Mouse (Mus musculus) stomach, embryonic 16.5 days (tissue): ENCODE results near the gene Ralgds. TPM values are rescaled to one million over a fixed set of nuclear protein-coding genes. Genes with fewer than 3 reads are reported as not detected.
"Not testable (repeated sequence)": the region's sequence is repeated elsewhere in the genome, so short reads cannot be mapped to it uniquely, and the experiment has no call there.

Experiments used
- ATAC-seq: fragments of 200-750 bp; cut with Nextera tagmentation; 2 replicates; pipeline ENCODE4 v1.8.0; 2017; ENCODE audit warnings: moderate number of reproducible peaks, moderate TSS enrichment; ENCODE audit not compliant: insufficient read depth, low FRiP score
- H3K27ac ChIP-seq: fragments of 300-500 bp; sonication (generic); 2 replicates; pipeline ENCODE4 v1.5.1; 2014; ENCODE audit warnings: low read length
- H3K27me3 ChIP-seq: fragments of 300-500 bp; sonication (generic); 2 replicates; pipeline ENCODE4 v1.6.1; 2014; ENCODE audit warnings: low read length, control low read depth, mixed read lengths; ENCODE audit not compliant: control insufficient read depth, insufficient read depth
- H3K36me3 ChIP-seq: fragments of 300-500 bp; sonication (generic); 2 replicates; pipeline ENCODE4 v1.6.1; 2014; ENCODE audit warnings: low read length; ENCODE audit not compliant: control insufficient read depth, insufficient read depth
- H3K4me1 ChIP-seq: fragments of 300-500 bp; sonication (generic); 2 replicates; pipeline ENCODE4 v1.6.1; 2014; ENCODE audit warnings: low read length, control low read depth, mixed read lengths; ENCODE audit not compliant: control insufficient read depth, insufficient read depth
- H3K4me2 ChIP-seq: fragments of 300-500 bp; sonication (generic); 2 replicates; pipeline ENCODE4 v1.6.1; 2014; ENCODE audit warnings: low read depth, low read length, mixed read lengths
- H3K4me3 ChIP-seq: fragments of 300-500 bp; sonication (generic); replicated peaks from 2 replicates; pipeline ENCODE4 v1.5.1; 2014; ENCODE audit warnings: mild to moderate bottlenecking, low read length
- H3K9ac ChIP-seq: fragments of 300-500 bp; sonication (generic); 2 replicates; pipeline ENCODE4 v1.6.1; 2014; ENCODE audit warnings: low read length
- H3K9me3 ChIP-seq: fragments of 300-500 bp; sonication (generic); replicated peaks from 2 replicates; pipeline ENCODE4 v1.6.1; 2016; ENCODE audit warnings: low read length, control low read depth; ENCODE audit not compliant: control insufficient read depth
- WGBS: fragments of 180-500 bp; shearing (Covaris S2); extraction: QIAGEN DNeasy Blood & Tissue Kit; methylation state at CpG from one replicate; pipeline ENCODE4 v1.1.7; 2014; 5-methylcytosine and 5-hydroxymethylcytosine counted together
- polyA plus RNA-seq: library from polyadenylated mRNA; unstranded; fragments of >200 nt; fragmentation: Nextera tagmentation; extraction: Ambion mirVana; gene quantifications from 2 replicates; pipeline ENCODE4 v1.2.1, GENCODE M21; 2015

Ralgds gene
- polyA plus RNA-seq, 1 experiment from 2014 or later = 28.2 TPM

- H3K4me2 ChIP-seq, H3K27ac ChIP-seq, H3K4me3 ChIP-seq, H3K4me1 ChIP-seq, ATAC-seq, H3K9me3 ChIP-seq, H3K9ac ChIP-seq, H3K27me3 ChIP-seq: not testable (repeated sequence)
- H3K36me3 ChIP-seq = peaks cover 31% of the 10 kb centered on the region
- 91% methylated on average over 8 of the region's 8 CpGs for WGBS
These were observed 40.9 kb upstream of the Ralgds start for GRCm38 (mm10) chr2:28472011-28472410.

DNA sequence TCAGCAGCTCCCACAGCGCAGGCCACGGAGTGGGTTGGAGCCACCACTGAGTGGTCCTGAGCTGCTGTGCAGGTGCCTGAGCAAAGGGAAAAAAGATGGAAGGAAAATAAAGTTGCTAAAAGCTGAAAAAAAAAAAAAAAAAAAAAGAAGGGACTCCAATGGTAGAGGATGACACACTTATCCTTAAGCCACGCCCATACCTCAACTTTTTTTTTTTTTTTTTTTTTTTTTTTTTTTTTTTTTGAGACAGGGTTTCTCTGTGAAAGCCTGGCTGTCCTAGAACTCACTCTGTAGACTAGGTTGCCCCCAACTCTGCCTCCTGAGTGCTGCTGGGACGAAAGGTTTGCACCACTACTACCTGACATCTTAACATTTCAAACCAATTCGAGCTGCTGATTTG, 34.9 kb upstream of the Ralgds start:
- H3K27ac ChIP-seq, H3K36me3 ChIP-seq, H3K9me3 ChIP-seq, H3K9ac ChIP-seq, H3K4me3 ChIP-seq, H3K27me3 ChIP-seq, ATAC-seq, H3K4me2 ChIP-seq, H3K4me1 ChIP-seq: not testable (repeated sequence)
- 93% methylated on average over 5 of the region's 5 CpGs for WGBS

- Histone ChIP-seq H3K4me2 (peak overlapping the region; percentile 22; the same call in 1 of the 2 replicates), H3K27me3 (no peaks in the 10 kb centered on the region), H3K9ac (0 out of 2 replicates have a peak overlapping the region, but pooled peaks have one; percentile 9), H3K4me3 (peak overlapping the region; percentile 24), H3K27ac (no peak overlapping the region), H3K4me1 (no peaks in the 10 kb centered on the region), H3K9me3 (no peaks in the 10 kb centered on the region), H3K36me3 (no peaks in the 10 kb centered on the region)
- 62% methylated on average over 20 of the region's 20 CpGs for WGBS
- ATAC-seq = no peak
These were observed 33.4 kb upstream of the Ralgds start for GRCm38 (mm10) chr2:28479208-28480204.

- H3K4me1 ChIP-seq = no peaks in the 10 kb centered on the region
- 48% methylated on average over 2 of the region's 2 CpGs for WGBS
- H3K4me2 ChIP-seq = no peak overlapping the region
- H3K27me3 ChIP-seq = no peaks in the 10 kb centered on the region
- H3K36me3 ChIP-seq = no peaks in the 10 kb centered on the region
- no peak overlapping the region for H3K9ac ChIP-seq
- ATAC-seq = no peak
- H3K9me3 ChIP-seq = no peaks in the 10 kb centered on the region
- no peak overlapping the region for H3K4me3 ChIP-seq
- no peak overlapping the region for H3K27ac ChIP-seq
These were observed 29.1 kb upstream of the Ralgds start for GRCm38 (mm10) chr2:28483861-28484260.

DNA sequence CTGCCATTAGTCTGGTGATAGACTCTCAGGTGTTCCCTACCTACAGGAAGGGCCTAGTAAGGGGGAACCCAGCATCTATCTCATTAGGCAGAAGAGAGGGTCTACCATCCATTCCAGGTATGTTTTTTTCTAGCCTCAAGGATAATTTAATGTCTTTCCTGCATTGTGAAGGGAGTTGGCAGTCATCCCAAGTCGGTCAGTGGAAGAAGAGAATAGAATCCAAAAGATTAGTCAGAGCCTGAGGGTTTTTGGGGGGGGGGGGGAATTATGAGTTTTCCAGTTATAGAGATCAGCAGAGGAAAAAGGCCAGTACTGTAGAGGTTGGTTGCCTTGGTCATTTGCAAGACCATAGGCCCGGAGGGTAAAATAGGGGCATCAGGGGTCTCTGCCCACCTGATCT, 18.4 kb upstream of the Ralgds start:
- no peak overlapping the region for H3K9ac ChIP-seq
- no peaks in the 10 kb centered on the region for H3K9me3 ChIP-seq
- WGBS = 69% methylated on average over 2 of the region's 2 CpGs
- H3K4me3 ChIP-seq = no peak overlapping the region
- H3K27ac ChIP-seq = no peak overlapping the region
- no peak for ATAC-seq
- no peak overlapping the region for H3K4me2 ChIP-seq
- no peaks in the 10 kb centered on the region for H3K27me3 ChIP-seq
- H3K36me3 ChIP-seq = no peaks in the 10 kb centered on the region
- peaks cover 16% of the 10 kb centered on the region for H3K4me1 ChIP-seq

GRCm38 (mm10) chr2:28495207-28495756, 17.6 kb upstream of the Ralgds start:
- H3K27ac ChIP-seq = peak overlapping the region; percentile 90; the same call in 1 of the 2 replicates
- H3K27me3 ChIP-seq = no peaks in the 10 kb centered on the region
- no peaks in the 10 kb centered on the region for H3K9me3 ChIP-seq
- H3K9ac ChIP-seq = no peak overlapping the region
- no peak overlapping the region for H3K4me3 ChIP-seq
- WGBS = 68% methylated on average over 14 of the region's 14 CpGs
- H3K4me1 ChIP-seq = peaks cover 16% of the 10 kb centered on the region
- H3K4me2 ChIP-seq = no peak overlapping the region
- H3K36me3 ChIP-seq = no peaks in the 10 kb centered on the region
- no peak for ATAC-seq

DNA sequence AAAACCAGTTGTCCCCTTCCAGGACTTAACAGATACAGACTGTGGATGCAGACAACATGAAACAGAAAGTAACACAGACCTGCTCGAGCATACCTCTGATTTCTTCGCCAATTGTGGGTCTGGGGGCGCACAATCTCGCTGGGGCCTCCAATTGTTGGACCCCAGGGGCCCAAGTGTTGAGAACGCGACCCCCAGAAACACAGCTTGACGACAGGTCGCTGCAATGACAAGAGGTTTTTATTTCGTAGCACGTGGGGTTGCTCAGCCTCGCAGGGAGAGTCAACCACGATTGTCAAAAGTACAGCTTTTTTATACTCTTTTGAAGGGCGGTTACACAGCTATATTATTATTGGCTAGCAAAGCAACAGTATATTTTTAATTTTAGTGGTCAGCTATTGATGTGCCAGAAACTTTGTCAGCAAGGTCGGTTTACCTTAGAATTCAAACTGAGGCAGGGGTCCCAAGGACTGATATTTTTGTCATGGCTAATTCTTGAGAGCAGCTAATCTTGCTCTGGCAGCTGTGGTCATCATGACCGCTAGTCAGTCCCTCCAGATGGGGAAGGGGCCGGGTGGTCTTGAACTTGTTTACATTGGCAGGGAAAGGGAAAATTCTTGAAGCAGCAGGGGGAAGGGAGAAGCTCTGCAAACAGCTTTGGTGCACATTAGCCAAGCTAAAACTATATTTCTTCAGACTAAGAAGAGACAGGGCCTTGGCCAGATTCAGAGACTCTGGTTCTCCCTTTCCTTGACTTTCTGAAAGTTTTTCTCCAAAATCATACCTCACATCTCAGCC, 16.9 kb upstream of the Ralgds start:
- Histone ChIP-seq H3K36me3 (no peaks in the 10 kb centered on the region), H3K9me3 (no peaks in the 10 kb centered on the region), H3K4me2 (peak overlapping the region; percentile 34; the same call in 1 of the 2 replicates), H3K27ac (peak overlapping the region; percentile 90), H3K27me3 (no peaks in the 10 kb centered on the region), H3K4me3 (no peak overlapping the region), H3K4me1 (peaks cover 16% of the 10 kb centered on the region), H3K9ac (no peak overlapping the region; the same call in 1 of the 2 replicates)
- ATAC-seq = no peak
- 73% methylated on average over 16 of the region's 16 CpGs for WGBS

DNA sequence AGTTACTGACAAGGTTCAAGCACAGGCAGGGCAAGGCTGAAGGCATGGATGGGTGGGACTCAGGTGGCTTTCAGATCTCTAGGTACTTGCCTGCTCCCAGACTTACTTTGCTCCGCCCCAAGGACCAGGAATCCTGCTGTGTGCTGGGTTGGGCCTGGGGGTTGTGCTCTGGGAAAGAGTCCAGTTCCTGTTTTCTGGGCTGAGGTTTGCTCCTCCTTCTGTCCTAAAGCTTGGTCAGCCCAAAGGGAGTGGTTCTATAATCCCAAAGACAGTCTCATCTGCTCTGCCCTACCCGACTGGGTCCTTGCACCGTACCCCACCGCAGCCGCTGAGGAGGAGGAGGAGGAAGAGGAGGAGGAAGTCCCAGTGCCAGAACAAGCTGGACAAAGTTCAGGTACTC, 16.3 kb upstream of the Ralgds start, which contains the start of gene Gbgt1:
Gene Gbgt1, plus strand, starts transcription at position 221 of the 400 bp plus-strand sequence.
- Histone ChIP-seq H3K9ac (peak within 1 kb of the TSS; percentile 49), H3K4me1 (peaks cover 16% of the 10 kb centered on the region), H3K4me3 (peak within 1 kb of the TSS; percentile 30), H3K9me3 (no peaks in the 10 kb centered on the region), H3K27me3 (no peaks in the 10 kb centered on the region), H3K36me3 (no peaks in the 10 kb centered on the region), H3K27ac (peak within 1 kb of the TSS; percentile 90), H3K4me2 (peak within 1 kb of the TSS; percentile 34)
- ATAC-seq = peak; percentile 75; the same call in 1 of the 2 replicates
- WGBS = 45% methylated on average over 5 of the region's 5 CpGs
